Mouse (Mus musculus) heart, postnatal 0 days (tissue): ENCODE data around the gene Kpna7. TPM values are rescaled to one million over a fixed set of nuclear protein-coding genes. Genes with fewer than 3 reads are reported as not detected.

Experiments used
- ATAC-seq: fragments of 200-750 bp; cut with Nextera tagmentation; 2 replicates; pipeline ENCODE4 v1.8.0; 2017; ENCODE audit warnings: low read depth, moderate number of reproducible peaks, moderate library complexity; ENCODE audit not compliant: insufficient read depth
- DNase-seq: peaks from one replicate; pipeline ENCODE4 v3.0.0-alpha.2; 2016; ENCODE audit warnings: low spot score
- H3K27ac ChIP-seq: fragments of 300-500 bp; sonication (generic); 2 replicates; pipeline ENCODE4 v1.5.1; 2014; ENCODE audit warnings: low read depth, mild to moderate bottlenecking
- H3K27me3 ChIP-seq: fragments of 300-500 bp; sonication (generic); 2 replicates; pipeline ENCODE4 v1.6.1; 2014; ENCODE audit warnings: low read length, mixed read lengths; ENCODE audit not compliant: control insufficient read depth, insufficient read depth
- H3K36me3 ChIP-seq: fragments of 300-500 bp; sonication (generic); replicated peaks from 2 replicates; pipeline ENCODE4 v1.6.1; 2014; ENCODE audit warnings: low read length, mixed read lengths; ENCODE audit not compliant: control insufficient read depth, insufficient read depth
- H3K4me1 ChIP-seq: fragments of 300-500 bp; sonication (generic); 2 replicates; pipeline ENCODE4 v1.6.1; 2014; ENCODE audit warnings: antibody characterized with exemption; ENCODE audit not compliant: control insufficient read depth, insufficient read depth
- H3K4me2 ChIP-seq: fragments of 300-500 bp; sonication (generic); 2 replicates; pipeline ENCODE4 v1.6.1; 2014; ENCODE audit warnings: low read depth, mild to moderate bottlenecking, low read length, moderate library complexity
- H3K4me3 ChIP-seq: fragments of 300-500 bp; sonication (generic); 2 replicates; pipeline ENCODE4 v1.5.1; 2014; ENCODE audit warnings: low read depth, low read length
- H3K9ac ChIP-seq: fragments of 300-500 bp; sonication (generic); replicated peaks from 2 replicates; pipeline ENCODE4 v1.6.1; 2014; ENCODE audit warnings: low read depth, low read length, mixed read lengths
- H3K9me3 ChIP-seq: fragments of 300-500 bp; sonication (generic); replicated peaks from 2 replicates; pipeline ENCODE4 v1.6.1; 2016; ENCODE audit warnings: low read length; ENCODE audit not compliant: control insufficient read depth
- CTCF ChIP-seq: IDR thresholded peaks from 2 replicates; pipeline ENCODE4 v1.5.1; 2016; ENCODE audit warnings: antibody characterized with exemption, control low read depth, low read depth
- EP300 ChIP-seq: IDR thresholded peaks from 2 replicates; pipeline ENCODE4 v1.6.1; 2016; ENCODE audit warnings: antibody characterized with exemption, low read depth
- WGBS: fragments of 180-500 bp; shearing (Covaris S2); extraction: QIAGEN DNeasy Blood & Tissue Kit; methylation state at CpG from one replicate; pipeline ENCODE4 v1.1.7; 2014; 5-methylcytosine and 5-hydroxymethylcytosine counted together
- polyA plus RNA-seq: library from polyadenylated mRNA; unstranded; fragments of >200 nt; fragmentation: Nextera tagmentation; extraction: Ambion mirVana; gene quantifications from 2 replicates; pipeline ENCODE4 v1.2.1, GENCODE M21; 2015
- total RNA-seq: library from RNA; depleted of rRNA; stranded (reverse); fragments of >200 nt; gene quantifications from 2 replicates; pipeline ENCODE4 v1.2.3, GENCODE M21; 2014; ENCODE audit warnings: low replicate concordance

Kpna7 gene
- total and polyA plus RNA-seq, 2 experiments from 2014 or later: not detected

DNA sequence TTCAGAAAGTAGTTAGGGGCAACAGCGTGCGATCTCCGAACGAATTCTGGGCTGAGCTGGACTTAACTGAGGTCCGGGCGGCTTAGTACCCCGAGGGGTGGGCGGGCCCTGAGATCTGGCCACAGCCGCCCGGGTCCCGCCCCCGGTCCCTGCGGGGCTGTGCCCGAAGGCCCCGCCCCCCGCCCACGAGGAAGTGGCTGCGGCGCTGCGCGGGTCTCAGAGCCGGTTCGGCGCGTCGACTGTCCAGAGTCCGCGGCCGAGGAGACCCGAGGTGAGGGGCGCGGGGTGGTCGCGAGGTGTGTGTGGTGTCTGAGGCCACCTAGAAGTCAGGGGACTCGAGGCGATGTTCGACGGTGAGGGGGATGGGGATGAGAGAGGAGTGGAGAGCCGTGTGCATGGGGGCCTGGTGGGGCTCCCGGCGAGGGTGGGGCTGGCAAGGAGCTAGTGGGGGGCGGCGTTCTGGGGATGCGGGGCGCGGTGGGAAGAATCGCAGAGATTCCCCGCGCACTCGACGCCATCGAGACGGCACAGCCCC lies 30.3 kb upstream of the Kpna7 start, which contains the start of gene Arpc1b:
Gene Arpc1b, plus strand, starts transcription at position 145 of the 535 bp plus-strand sequence.
- WGBS: under 1% methylated on average over 33 of the region's 53 CpGs

DNA sequence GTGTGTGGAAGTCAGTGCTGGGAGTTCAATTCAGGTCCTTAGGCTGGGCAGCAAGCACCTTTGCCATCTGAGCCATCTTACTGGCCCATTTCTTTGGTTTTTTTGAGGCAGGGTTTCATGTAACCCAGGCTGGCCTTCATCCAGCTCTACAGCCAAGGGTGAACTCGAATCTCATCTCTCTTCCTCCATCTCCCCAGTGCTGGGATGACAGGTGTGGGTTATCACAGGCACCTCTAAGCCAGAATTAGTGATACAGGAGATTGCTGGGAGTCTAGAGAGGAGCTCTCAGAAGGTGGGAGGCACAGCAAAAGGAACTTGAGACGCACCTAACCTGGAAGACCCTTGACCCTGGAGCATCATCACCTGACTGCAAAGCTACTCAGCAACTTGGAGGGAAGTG lies 29.6 kb upstream of the Kpna7 start:
- TF ChIP-seq CTCF (no peak), EP300 (no peak)
- no peak overlapping the region for H3K9ac ChIP-seq
- H3K27ac ChIP-seq: no peak overlapping the region
- 34% methylated on average over 2 of the region's 2 CpGs for WGBS
- no peaks in the 10 kb centered on the region for H3K27me3 ChIP-seq
- ATAC-seq (no peak), DNase-seq (no peak)
- H3K4me2 ChIP-seq: peak overlapping the region; percentile 64; the same call in 1 of the 2 replicates
- peaks cover 22% of the 10 kb centered on the region for H3K36me3 ChIP-seq
- no peaks in the 10 kb centered on the region for H3K4me1 ChIP-seq
- H3K4me3 ChIP-seq: no peak overlapping the region
- H3K9me3 ChIP-seq: no peaks in the 10 kb centered on the region

More for the DNA sequence above, 30.3 kb upstream of the Kpna7 start, which contains the start of gene Arpc1b:
- DNase-seq (peak; percentile 67), ATAC-seq (peak; percentile 69)
- Histone ChIP-seq H3K4me2 (peak within 1 kb of the TSS; percentile 64), H3K27me3 (no peaks in the 10 kb centered on the region), H3K27ac (peak within 1 kb of the TSS; percentile 72), H3K36me3 (peaks cover 16% of the 10 kb centered on the region), H3K4me1 (no peaks in the 10 kb centered on the region), H3K9ac (peak within 1 kb of the TSS; percentile 62), H3K4me3 (peak within 1 kb of the TSS; percentile 69), H3K9me3 (no peaks in the 10 kb centered on the region)
- no peak for TF ChIP-seq CTCF
- no peak for TF ChIP-seq EP300

DNA sequence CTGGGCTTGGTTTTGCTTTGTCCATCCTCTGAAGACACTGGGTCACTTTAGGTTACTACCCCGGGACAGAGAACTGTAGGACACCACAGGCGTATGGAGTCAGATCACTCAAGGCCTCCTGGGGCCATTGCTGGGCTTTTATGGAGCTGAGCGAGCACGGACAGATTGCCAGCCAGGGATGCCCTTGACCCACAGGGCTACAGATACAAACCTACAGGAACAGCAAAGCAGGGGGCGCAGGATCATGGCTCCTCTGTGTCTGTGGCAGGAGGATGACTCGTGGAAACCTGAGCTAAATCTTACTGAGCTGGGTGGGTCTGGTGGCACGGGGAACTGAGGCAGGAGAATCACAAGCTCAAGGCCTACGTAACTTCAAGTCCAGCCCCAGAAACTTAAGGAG lies 28.7 kb upstream of the Kpna7 start:
- Histone ChIP-seq H3K27me3 (no peaks in the 10 kb centered on the region), H3K4me1 (no peaks in the 10 kb centered on the region), H3K9me3 (no peaks in the 10 kb centered on the region), H3K9ac (no peak overlapping the region), H3K4me2 (no peak overlapping the region), H3K27ac (no peak overlapping the region), H3K36me3 (peaks cover 30% of the 10 kb centered on the region), H3K4me3 (no peak overlapping the region)
- DNase-seq: no peak
- ATAC-seq: no peak
- 79% methylated on average over 8 of the region's 8 CpGs for WGBS
- TF ChIP-seq CTCF (no peak), EP300 (no peak)

DNA sequence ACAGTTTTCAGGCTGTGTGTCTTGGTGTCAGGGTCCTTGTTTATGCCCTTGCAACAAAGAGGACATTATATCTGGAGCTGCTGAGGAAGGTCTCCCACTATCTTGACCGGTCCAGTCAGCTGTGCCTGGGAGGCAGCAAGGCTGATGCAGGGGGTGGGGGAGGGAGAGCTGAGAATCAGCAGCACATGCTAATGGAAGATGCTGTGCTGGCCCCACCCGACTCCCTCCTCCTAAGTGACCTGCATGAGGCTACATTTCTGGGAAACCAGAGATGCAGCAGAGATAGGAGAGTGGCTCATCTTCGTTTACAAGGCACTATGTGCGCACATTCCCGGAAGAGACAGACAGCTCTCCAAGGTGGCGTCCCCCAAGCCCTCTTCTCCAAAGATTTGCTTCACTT lies 26.6 kb upstream of the Kpna7 start:
- WGBS: 84% methylated on average over 6 of the region's 6 CpGs
- Histone ChIP-seq H3K9ac (no peak overlapping the region), H3K36me3 (peaks cover 52% of the 10 kb centered on the region), H3K4me3 (no peak overlapping the region), H3K9me3 (no peaks in the 10 kb centered on the region), H3K4me2 (no peak overlapping the region), H3K4me1 (no peaks in the 10 kb centered on the region), H3K27me3 (no peaks in the 10 kb centered on the region), H3K27ac (no peak overlapping the region)
- TF ChIP-seq CTCF: no peak
- no peak for TF ChIP-seq EP300
- DNase-seq (no peak), ATAC-seq (no peak)

DNA sequence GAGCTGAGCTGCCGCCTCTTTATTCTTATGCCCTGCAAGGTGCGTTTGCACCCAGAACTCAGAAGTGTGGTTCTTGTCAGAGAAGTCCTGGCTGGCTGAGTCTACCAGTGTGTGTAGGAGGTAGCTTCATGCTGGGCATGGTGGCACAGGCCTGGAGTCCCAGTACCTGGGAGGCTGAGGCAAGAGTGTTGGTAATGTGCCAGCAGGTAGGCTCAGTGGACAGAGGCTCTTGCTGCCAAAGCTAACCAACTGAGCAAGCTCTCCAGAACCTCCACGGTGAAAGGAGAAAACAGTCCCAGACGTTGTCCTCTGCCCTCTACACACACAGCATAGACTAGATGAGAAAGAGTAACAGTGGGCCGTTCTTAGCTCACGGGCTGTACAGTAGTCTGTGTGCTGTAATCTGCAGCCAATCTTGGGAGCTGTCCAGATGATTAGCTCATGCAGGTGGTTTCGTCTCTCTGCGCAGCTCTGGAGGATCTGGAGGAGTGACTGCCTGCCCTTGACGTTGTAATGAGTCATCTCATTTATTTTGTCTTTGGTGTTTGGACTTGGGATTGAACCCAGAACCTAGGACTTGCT lies 22.0 kb upstream of the Kpna7 start:
- 77% methylated on average over 9 of the region's 9 CpGs for WGBS
- H3K4me1 ChIP-seq: no peaks in the 10 kb centered on the region
- TF ChIP-seq CTCF: no peak
- no peak for TF ChIP-seq EP300
- DNase-seq (no peak), ATAC-seq (no peak)
- peaks cover 97% of the 10 kb centered on the region for H3K36me3 ChIP-seq
- H3K4me2 ChIP-seq: no peak overlapping the region
- no peaks in the 10 kb centered on the region for H3K27me3 ChIP-seq
- no peak overlapping the region for H3K4me3 ChIP-seq
- H3K27ac ChIP-seq: no peak overlapping the region
- no peak overlapping the region for H3K9ac ChIP-seq
- no peaks in the 10 kb centered on the region for H3K9me3 ChIP-seq

DNA sequence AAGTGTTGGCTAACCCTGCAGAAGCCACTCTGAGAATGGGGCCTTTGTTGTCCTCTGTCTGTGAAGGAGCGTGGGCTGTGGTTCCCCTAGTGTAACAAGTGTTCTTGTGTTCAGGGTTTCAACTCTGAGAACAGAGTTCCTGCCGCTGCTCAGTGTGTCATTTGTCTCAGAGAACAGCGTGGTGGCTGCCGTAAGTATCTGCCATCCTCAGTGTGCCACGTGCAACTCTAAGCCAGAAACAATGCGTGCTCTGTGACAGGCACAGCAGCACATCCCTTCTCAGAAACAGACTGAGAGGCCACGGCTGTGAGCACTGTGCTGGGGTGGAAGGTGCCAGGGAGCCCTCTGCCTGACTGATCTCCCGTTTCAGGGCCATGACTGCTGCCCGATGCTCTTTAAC lies 20.5 kb upstream of the Kpna7 start:
- no peak overlapping the region for H3K4me3 ChIP-seq
- H3K4me1 ChIP-seq: no peaks in the 10 kb centered on the region
- peaks cover 98% of the 10 kb centered on the region for H3K36me3 ChIP-seq
- H3K4me2 ChIP-seq: no peak overlapping the region
- 87% methylated on average over 9 of the region's 9 CpGs for WGBS
- no peak overlapping the region for H3K9ac ChIP-seq
- ATAC-seq (no peak), DNase-seq (no peak)
- no peaks in the 10 kb centered on the region for H3K9me3 ChIP-seq
- no peak for TF ChIP-seq CTCF
- TF ChIP-seq EP300: no peak
- no peak overlapping the region for H3K27ac ChIP-seq
- no peaks in the 10 kb centered on the region for H3K27me3 ChIP-seq
